Comparison of ENCODE assay signal across 26 mouse cellular contexts in the genomic region with DNA sequence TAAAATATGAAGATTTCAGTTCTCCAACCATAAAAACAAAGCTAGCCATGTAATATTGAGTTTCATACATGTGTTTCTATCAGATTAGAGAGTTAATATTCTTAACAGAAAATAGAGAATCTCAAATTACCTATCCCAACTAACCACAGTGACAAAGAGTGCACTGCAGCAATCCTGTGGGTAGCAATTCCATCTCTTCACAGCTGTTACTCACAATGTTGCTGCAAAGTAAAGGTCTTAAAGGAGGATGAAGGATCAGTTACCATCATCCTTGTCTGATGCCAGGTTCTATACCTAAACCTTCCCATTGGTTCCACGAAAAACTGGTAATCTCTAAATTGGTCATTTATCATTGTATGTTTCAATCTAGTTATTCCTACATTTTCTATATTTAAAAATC.
"Had no signal": no experiment of that assay in that cellular context is flagged by ENCODE, and none has a peak within 500 bp of the region (broad histone marks: within the 10 kb centered on the region; RNA-seq: fewer than 3 reads in every experiment).

No protein-coding gene starts in this region.

- H3K36me3 ChIP-seq: heart, embryonic 10.5 days; heart, embryonic 12.5 days; hindbrain, embryonic 12.5 days; kidney, embryonic 15.5 days; limb, embryonic 13.5 days; limb, embryonic 15.5 days; liver, embryonic 12.5 days had no signal

- DNase-seq: gastrocnemius, adult 2 months; gastrocnemius, postnatal 10 days; gastrocnemius, postnatal 25 days; heart, adult 18-20 months; heart, postnatal 10 days; heart, postnatal 4 days; kidney, adult 11 months; kidney, adult 2 months; kidney, adult 9 months; kidney, postnatal 14 days; kidney, postnatal 36 days; layer of hippocampus, adult 9-11 months; layer of hippocampus, postnatal 36 days; left cerebral cortex, postnatal 4 days had no signal

- H3K27ac ChIP-seq: gastrocnemius, adult 2 months; heart, embryonic 10.5 days; hindbrain, embryonic 10.5 days; hindbrain, embryonic 12.5 days; hindbrain, embryonic 14.5 days; kidney, embryonic 15.5 days; kidney, postnatal 0 days; limb, embryonic 13.5 days; limb, embryonic 15.5 days; liver, embryonic 12.5 days had no signal

- H3K27me3 ChIP-seq: heart, embryonic 12.5 days; hindbrain, embryonic 12.5 days; kidney, embryonic 15.5 days; limb, embryonic 13.5 days; limb, embryonic 15.5 days; liver, embryonic 12.5 days had no signal

- H3K9me3 ChIP-seq: heart, embryonic 10.5 days; heart, embryonic 12.5 days; hindbrain, embryonic 10.5 days; hindbrain, embryonic 12.5 days; kidney, embryonic 15.5 days; limb, embryonic 13.5 days; limb, embryonic 15.5 days; liver, embryonic 12.5 days had no signal

- ATAC-seq: hindbrain, embryonic 16.5 days; intestine, embryonic 16.5 days; liver, embryonic 12.5 days had no signal

- H3K4me3 ChIP-seq: gastrocnemius, adult 2 months; heart, embryonic 10.5 days; heart, embryonic 12.5 days; hindbrain, embryonic 10.5 days; hindbrain, embryonic 12.5 days; kidney, embryonic 15.5 days; limb, embryonic 13.5 days; limb, embryonic 15.5 days; liver, embryonic 12.5 days had no signal

- H3K9ac ChIP-seq: heart, embryonic 12.5 days; hindbrain, embryonic 12.5 days; hindbrain, embryonic 14.5 days; kidney, embryonic 15.5 days; limb, embryonic 13.5 days; limb, embryonic 15.5 days; liver, embryonic 12.5 days had no signal

- H3K4me2 ChIP-seq: heart, embryonic 12.5 days; hindbrain, embryonic 12.5 days; hindbrain, embryonic 14.5 days; kidney, embryonic 15.5 days; limb, embryonic 13.5 days; limb, embryonic 15.5 days had no signal

- H3K4me1 ChIP-seq: kidney, embryonic 15.5 days had no signal
